Mouse (Mus musculus): ENCODE measurements at regions not wholly inside any gene's neighbourhood (a gene's known extent, or its start where the extent isn't known, plus 50 kb on each side); places are given as distances from the start of the nearest gene placed in this dataset.

DNA sequence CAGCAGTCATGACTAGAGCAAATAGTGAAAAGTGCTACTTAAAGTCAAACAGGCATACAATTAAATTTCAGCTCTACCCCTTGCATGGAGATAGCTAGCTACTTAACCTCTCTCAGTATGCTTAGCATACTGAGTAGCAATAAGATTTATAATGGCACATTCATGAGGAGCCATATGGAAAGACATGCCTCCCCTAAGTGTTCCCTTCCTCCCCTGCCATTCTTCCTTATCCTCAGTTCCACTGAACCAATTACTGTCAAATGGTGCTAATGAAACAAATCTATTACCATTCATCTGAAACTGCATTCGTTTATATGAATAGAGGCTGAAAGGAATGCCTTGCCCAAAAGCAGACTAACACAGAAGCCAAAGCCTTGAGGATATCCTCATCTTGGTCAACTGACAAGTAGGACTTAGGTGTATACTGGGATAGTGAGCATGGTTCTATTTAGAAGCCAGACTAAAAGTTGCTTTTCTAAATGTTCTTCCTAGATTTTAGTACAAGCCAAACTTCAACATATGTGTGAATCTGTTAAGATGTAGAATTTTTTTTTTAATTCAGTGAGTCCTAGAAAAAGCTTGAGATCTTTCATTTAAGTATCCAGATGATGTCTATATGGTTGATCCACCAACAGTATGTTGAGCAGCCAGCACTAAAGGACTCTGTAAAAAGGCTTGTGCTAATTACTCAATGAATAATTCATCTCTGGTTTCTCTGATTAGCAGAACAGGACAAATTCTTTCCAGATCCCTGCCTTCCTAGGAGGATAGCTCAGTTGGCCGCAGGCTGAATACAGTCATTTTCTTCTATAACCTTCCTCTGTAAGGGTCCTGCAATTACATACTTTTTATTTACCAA is 368.7 kb downstream of the Tmem135 start:
- no peak overlapping the region for H3K4me2 ChIP-seq (replicated peaks; ENCODE audit: low read depth)
- no peak for ATAC-seq
- H3K9me3 ChIP-seq (ENCODE audit: control insufficient read depth): no peaks in the 10 kb centered on the region
- no peak overlapping the region for H3K4me3 ChIP-seq (ENCODE audit: low read depth, low read length)
- H3K27ac ChIP-seq (ENCODE audit: low read depth, low read length): no peak overlapping the region
- H3K36me3 ChIP-seq (ENCODE audit: control insufficient read depth, insufficient read depth): no peaks in the 10 kb centered on the region
- WGBS: 82% methylated on average over 2 of the region's 2 CpGs
- H3K9ac ChIP-seq (ENCODE audit: low read depth, low read length): no peak overlapping the region
- no peaks in the 10 kb centered on the region for H3K27me3 ChIP-seq (replicated peaks; ENCODE audit: control insufficient read depth, insufficient read depth, low read length)
- H3K4me1 ChIP-seq (replicated peaks; ENCODE audit: control insufficient read depth, insufficient read depth, low read length): no peaks in the 10 kb centered on the region
- TF ChIP-seq CTCF (IDR thresholded peaks at IDR 0.05; ENCODE audit: low read depth): no peak

DNA sequence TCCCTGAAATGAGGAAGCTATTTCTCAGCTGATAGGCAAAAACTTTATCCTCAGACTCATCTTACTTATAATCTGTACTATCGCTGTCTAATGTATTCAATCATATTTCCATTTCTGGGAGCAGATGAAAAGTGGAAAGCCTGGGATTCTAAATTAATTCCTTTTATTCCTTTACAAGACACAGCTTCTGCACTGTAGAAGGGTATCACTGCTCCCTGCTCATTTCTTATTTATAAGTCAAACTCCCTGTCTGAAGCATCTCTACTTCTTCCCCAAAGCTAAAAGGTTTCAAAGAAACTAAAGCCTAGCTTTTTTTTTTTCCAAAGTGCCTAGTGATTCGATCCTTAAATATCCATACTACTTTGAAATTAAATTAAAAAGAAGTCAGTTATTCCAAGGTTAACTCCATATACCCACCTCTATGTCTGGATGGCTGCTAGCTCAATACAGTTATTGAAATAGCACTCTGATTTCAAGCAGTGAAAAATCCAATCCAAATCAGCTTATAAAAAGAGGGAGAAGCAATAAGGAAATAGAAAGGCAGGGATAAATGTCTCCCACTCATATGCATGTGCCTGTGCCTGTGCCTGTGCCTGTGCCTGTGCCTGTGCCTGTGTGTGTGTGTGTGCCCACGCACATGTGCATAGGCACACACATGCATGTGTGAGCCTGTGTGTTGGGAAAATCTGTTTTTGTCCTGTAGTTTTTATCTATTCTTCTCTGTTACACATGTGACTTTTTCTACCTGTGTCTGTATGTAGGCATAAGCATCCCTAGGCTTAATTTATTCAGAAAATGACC is 380.6 kb downstream of the Tmem135 start:
- H3K27me3 ChIP-seq (replicated peaks; ENCODE audit: control insufficient read depth, insufficient read depth, low read length): no peaks in the 10 kb centered on the region
- no peak overlapping the region for H3K27ac ChIP-seq (ENCODE audit: low read depth, low read length)
- H3K36me3 ChIP-seq (ENCODE audit: control insufficient read depth, insufficient read depth): no peaks in the 10 kb centered on the region
- H3K4me1 ChIP-seq (replicated peaks; ENCODE audit: control insufficient read depth, insufficient read depth, low read length): no peaks in the 10 kb centered on the region
- H3K9ac ChIP-seq (ENCODE audit: low read depth, low read length): no peak overlapping the region
- TF ChIP-seq CTCF (IDR thresholded peaks at IDR 0.05; ENCODE audit: low read depth): no peak
- no peaks in the 10 kb centered on the region for H3K9me3 ChIP-seq (ENCODE audit: control insufficient read depth)
- no peak overlapping the region for H3K4me2 ChIP-seq (replicated peaks; ENCODE audit: low read depth)
- no peak for ATAC-seq
- WGBS: 91% methylated on average over 3 of the region's 3 CpGs
- no peak overlapping the region for H3K4me3 ChIP-seq (ENCODE audit: low read depth, low read length)

DNA sequence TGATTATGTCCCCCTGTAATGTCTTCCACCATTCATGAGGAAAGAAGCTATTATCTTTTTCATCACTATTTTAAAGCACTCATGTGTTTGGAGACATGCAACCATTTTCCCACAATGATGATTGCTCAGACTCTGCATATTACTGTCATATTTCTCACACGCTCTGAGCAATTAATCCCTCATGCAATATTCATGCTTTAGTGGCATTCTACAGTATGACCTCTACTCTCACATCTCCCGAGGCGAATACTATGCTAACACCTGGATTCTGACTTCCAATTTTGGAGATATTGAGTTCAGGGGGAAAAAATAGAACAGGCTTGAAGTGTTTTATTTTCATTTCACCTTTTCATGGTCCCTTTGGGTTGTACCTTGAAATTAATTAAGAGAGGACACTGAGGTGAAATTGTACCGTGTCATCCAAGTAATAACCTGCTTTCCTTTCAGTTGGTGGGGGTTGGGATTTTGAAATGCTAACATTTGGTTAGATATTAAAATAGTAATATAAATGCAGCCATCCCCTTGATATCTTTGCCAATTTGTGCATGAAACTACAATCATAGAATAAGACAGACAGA is 405.1 kb downstream of the Tmem135 start:
- Histone ChIP-seq H3K9me3 (ENCODE audit: control insufficient read depth) (no peaks in the 10 kb centered on the region), H3K9ac (ENCODE audit: low read depth, low read length) (no peak overlapping the region), H3K36me3 (ENCODE audit: control insufficient read depth, insufficient read depth) (no peaks in the 10 kb centered on the region), H3K27ac (ENCODE audit: low read depth, low read length) (no peak overlapping the region), H3K4me2 (replicated peaks; ENCODE audit: low read depth) (no peak overlapping the region), H3K27me3 (replicated peaks; ENCODE audit: control insufficient read depth, insufficient read depth, low read length) (no peaks in the 10 kb centered on the region), H3K4me3 (ENCODE audit: low read depth, low read length) (no peak overlapping the region), H3K4me1 (replicated peaks; ENCODE audit: control insufficient read depth, insufficient read depth, low read length) (no peaks in the 10 kb centered on the region)
- 95% methylated on average over 4 of the region's 4 CpGs for WGBS
- ATAC-seq: no peak
- no peak for TF ChIP-seq CTCF (IDR thresholded peaks at IDR 0.05; ENCODE audit: low read depth)

DNA sequence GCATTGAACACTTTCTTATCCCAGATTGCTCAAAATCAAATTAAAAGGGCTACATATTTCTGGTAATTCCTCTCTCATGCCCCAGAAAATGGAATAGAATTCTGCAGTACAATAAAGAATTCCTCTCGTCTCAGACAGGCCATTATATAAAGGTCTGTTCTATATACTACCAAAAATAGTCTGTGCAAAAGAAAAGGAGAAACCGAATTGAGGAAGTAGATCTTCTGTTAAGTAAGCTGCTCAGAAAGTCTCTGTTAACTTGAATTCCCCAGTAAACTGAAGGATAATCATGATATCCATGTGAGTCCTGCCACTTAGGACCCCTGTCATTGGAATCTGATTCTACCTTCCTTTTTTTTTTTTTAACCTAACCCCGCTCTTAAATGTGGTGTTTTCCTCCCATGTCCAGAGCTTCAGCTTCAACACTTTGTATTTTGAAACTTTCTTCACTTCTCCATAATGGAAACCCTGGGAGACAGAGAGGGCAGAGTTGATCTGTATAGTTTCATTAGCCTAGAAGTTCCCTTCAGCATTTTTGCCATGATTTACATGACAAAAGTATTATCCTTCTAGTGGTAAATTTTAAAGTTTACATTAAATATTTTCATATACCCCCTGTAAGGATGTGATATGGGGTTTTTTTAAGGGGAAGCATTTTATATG is 406.1 kb downstream of the Tmem135 start:
- H3K4me1 ChIP-seq (replicated peaks; ENCODE audit: control insufficient read depth, insufficient read depth, low read length): no peaks in the 10 kb centered on the region
- no peaks in the 10 kb centered on the region for H3K36me3 ChIP-seq (ENCODE audit: control insufficient read depth, insufficient read depth)
- H3K9ac ChIP-seq (ENCODE audit: low read depth, low read length): no peak overlapping the region
- WGBS: 80% methylated on average over 3 of the region's 3 CpGs
- H3K9me3 ChIP-seq (ENCODE audit: control insufficient read depth): no peaks in the 10 kb centered on the region
- H3K4me2 ChIP-seq (replicated peaks; ENCODE audit: low read depth): no peak overlapping the region
- H3K27ac ChIP-seq (ENCODE audit: low read depth, low read length): no peak overlapping the region
- H3K4me3 ChIP-seq (ENCODE audit: low read depth, low read length): no peak overlapping the region
- TF ChIP-seq CTCF (IDR thresholded peaks at IDR 0.05; ENCODE audit: low read depth): no peak
- no peaks in the 10 kb centered on the region for H3K27me3 ChIP-seq (replicated peaks; ENCODE audit: control insufficient read depth, insufficient read depth, low read length)
- no peak for ATAC-seq

DNA sequence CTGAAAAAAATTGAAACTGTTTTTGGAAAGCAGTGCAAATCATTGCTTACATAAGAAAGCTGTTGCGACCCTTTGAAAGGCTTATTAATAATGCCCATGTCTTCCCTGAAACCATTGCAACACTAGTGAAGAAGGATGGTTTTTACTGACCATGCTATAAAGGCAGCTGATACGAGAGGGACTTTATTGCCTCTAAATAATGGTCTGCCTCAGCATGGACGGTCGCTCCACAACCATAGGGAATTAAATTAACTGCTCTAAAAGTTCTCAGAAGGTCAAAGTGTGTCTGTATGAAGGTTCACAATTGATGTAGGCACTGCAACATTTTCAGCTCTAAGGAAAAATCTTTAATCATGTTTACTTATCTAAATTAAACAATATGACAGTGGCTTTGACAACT is 429.6 kb downstream of the Tmem135 start:
- H3K4me2 ChIP-seq (replicated peaks; ENCODE audit: low read depth): no peak overlapping the region
- no peak overlapping the region for H3K4me3 ChIP-seq (ENCODE audit: low read depth, low read length)
- no peaks in the 10 kb centered on the region for H3K4me1 ChIP-seq (replicated peaks; ENCODE audit: control insufficient read depth, insufficient read depth, low read length)
- ATAC-seq: no peak
- no peak overlapping the region for H3K27ac ChIP-seq (ENCODE audit: low read depth, low read length)
- no peaks in the 10 kb centered on the region for H3K27me3 ChIP-seq (replicated peaks; ENCODE audit: control insufficient read depth, insufficient read depth, low read length)
- no peaks in the 10 kb centered on the region for H3K9me3 ChIP-seq (ENCODE audit: control insufficient read depth)
- TF ChIP-seq CTCF (IDR thresholded peaks at IDR 0.05; ENCODE audit: low read depth): no peak
- 40% methylated on average over 4 of the region's 4 CpGs for WGBS
- no peaks in the 10 kb centered on the region for H3K36me3 ChIP-seq (ENCODE audit: control insufficient read depth, insufficient read depth)
- no peak overlapping the region for H3K9ac ChIP-seq (ENCODE audit: low read depth, low read length)

DNA sequence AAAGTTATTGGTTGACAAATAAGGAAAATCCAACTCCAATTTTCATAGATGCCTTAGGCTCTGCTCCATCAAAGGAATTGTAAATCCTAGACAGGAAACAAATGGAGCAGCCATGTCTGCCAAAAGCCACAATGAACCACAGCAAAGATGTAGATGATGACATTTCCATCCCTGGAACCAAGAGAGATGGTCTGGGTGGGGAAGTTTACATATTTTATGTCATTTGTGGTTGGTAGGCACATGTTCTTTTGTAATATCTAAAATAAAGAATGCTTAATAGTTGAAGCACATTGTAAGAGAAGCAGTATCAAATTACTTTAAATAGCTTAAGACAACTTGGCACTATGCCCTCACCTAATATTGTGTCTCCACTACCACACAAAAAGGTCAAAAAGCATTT is 443.2 kb downstream of the Tmem135 start:
- Histone ChIP-seq H3K27me3 (replicated peaks; ENCODE audit: control insufficient read depth, insufficient read depth, low read length) (no peaks in the 10 kb centered on the region), H3K4me1 (replicated peaks; ENCODE audit: control insufficient read depth, insufficient read depth, low read length) (no peaks in the 10 kb centered on the region), H3K4me3 (ENCODE audit: low read depth, low read length) (no peak overlapping the region), H3K9me3 (ENCODE audit: control insufficient read depth) (no peaks in the 10 kb centered on the region), H3K4me2 (replicated peaks; ENCODE audit: low read depth) (no peak overlapping the region), H3K36me3 (ENCODE audit: control insufficient read depth, insufficient read depth) (no peaks in the 10 kb centered on the region), H3K9ac (ENCODE audit: low read depth, low read length) (no peak overlapping the region), H3K27ac (ENCODE audit: low read depth, low read length) (no peak overlapping the region)
- no peak for TF ChIP-seq CTCF (IDR thresholded peaks at IDR 0.05; ENCODE audit: low read depth)
- no peak for ATAC-seq

Data from intestine, postnatal 0 days (tissue).